Mouse (Mus musculus): Measurements from ENCODE around the gene Scaper.

Gene Scaper

GRCm38 (mm10) chr9:55608701-55609531 lies 329.0 kb downstream of the Scaper start:
- DNase-seq (ENCODE audit: low read depth, low spot score) = no peak

GRCm38 (mm10) chr9:55598594-55598993 lies 339.3 kb downstream of the Scaper start:
- DNase-seq (ENCODE audit: low read depth, low spot score) = no peak

GRCm38 (mm10) chr9:55586141-55586540 lies 351.8 kb downstream of the Scaper start:
- DNase-seq (ENCODE audit: low read depth, low spot score) = no peak

- DNase-seq (ENCODE audit: low read depth, low spot score) = no peak
Observed at GRCm38 (mm10) chr9:55581414-55581813, 356.5 kb downstream of the Scaper start.

GRCm38 (mm10) chr9:55576571-55576970 lies 361.3 kb downstream of the Scaper start:
- no peak for DNase-seq (ENCODE audit: low read depth, low spot score)

- no peak for DNase-seq (ENCODE audit: low read depth, low spot score)
Observed at GRCm38 (mm10) chr9:55571071-55571470, 366.8 kb downstream of the Scaper start.

- DNase-seq (ENCODE audit: low read depth, low spot score) = no peak
Observed at GRCm38 (mm10) chr9:55568466-55569159, 369.3 kb downstream of the Scaper start.

GRCm38 (mm10) chr9:55560960-55561359 lies 377.0 kb downstream of the Scaper start:
- no peak for DNase-seq (ENCODE audit: low read depth, low spot score)

GRCm38 (mm10) chr9:55554986-55555385 lies 382.9 kb downstream of the Scaper start:
- no peak for DNase-seq (ENCODE audit: low read depth, low spot score)

- no peak for DNase-seq (ENCODE audit: low read depth, low spot score)
Observed at GRCm38 (mm10) chr9:55549302-55549890, 388.5 kb downstream of the Scaper start.

GRCm38 (mm10) chr9:55548871-55549270 lies 389.0 kb downstream of the Scaper start:
- no peak for DNase-seq (ENCODE audit: low read depth, low spot score)

- DNase-seq (ENCODE audit: low read depth, low spot score) = no peak
Observed at GRCm38 (mm10) chr9:55546176-55547010, 391.5 kb downstream of the Scaper start.

GRCm38 (mm10) chr9:55545556-55546175 lies 392.3 kb downstream of the Scaper start:
- DNase-seq (ENCODE audit: low read depth, low spot score) = no peak

GRCm38 (mm10) chr9:55544861-55545555 lies 392.9 kb downstream of the Scaper start:
- DNase-seq (ENCODE audit: low read depth, low spot score) = no peak

GRCm38 (mm10) chr9:55543703-55544401 lies 394.1 kb downstream of the Scaper start:
- no peak for DNase-seq (ENCODE audit: low read depth, low spot score)

- no peak for DNase-seq (ENCODE audit: low read depth, low spot score)
Observed at GRCm38 (mm10) chr9:55543336-55543702, 394.6 kb downstream of the Scaper start.

GRCm38 (mm10) chr9:55542366-55543325 lies 395.3 kb downstream of the Scaper start:
- no peak for DNase-seq (ENCODE audit: low read depth, low spot score)

- DNase-seq (ENCODE audit: low read depth, low spot score) = no peak
Observed at GRCm38 (mm10) chr9:55541681-55542365, 396.1 kb downstream of the Scaper start.

Measured in 3T3-L1 (cell line).